Mouse (Mus musculus) cortical plate, adult 2 months (tissue): ENCODE data around the gene Fthl17f. TPM values are rescaled to one million over a fixed set of nuclear protein-coding genes. Genes with fewer than 3 reads are reported as not detected.
"Not testable (repeated sequence)": the region's sequence is repeated elsewhere in the genome, so short reads cannot be mapped to it uniquely, and the experiment has no call there.

Experiments
- H3K27ac ChIP-seq: fragments of 200-500 bp; 2 replicates; pipeline ENCODE4 v1.5.1; 2012; ENCODE audit warnings: low read length, control low read depth, inconsistent platforms; ENCODE audit not compliant: insufficient read depth
- H3K4me1 ChIP-seq: fragments of 200-500 bp; 2 replicates; pipeline ENCODE4 v1.6.1; 2011; ENCODE audit warnings: low read length; ENCODE audit not compliant: control insufficient read depth, insufficient read depth
- H3K4me3 ChIP-seq: fragments of 200-500 bp; 2 replicates; pipeline ENCODE4 v1.5.1; 2011; ENCODE audit warnings: mild to moderate bottlenecking, low read length, control low read depth; ENCODE audit not compliant: insufficient read depth
- CTCF ChIP-seq: fragments of 200-500 bp; IDR thresholded peaks from 2 replicates; pipeline ENCODE4 v1.5.1; 2011; ENCODE audit warnings: mild to moderate bottlenecking, control low read depth, low read length; ENCODE audit not compliant: insufficient read depth; ENCODE audit errors: extremely low read depth
- POLR2A ChIP-seq: fragments of 200-500 bp; IDR thresholded peaks from 2 replicates; pipeline ENCODE4 v1.6.1; 2011; ENCODE audit warnings: mild to moderate bottlenecking, low read length, control low read depth; ENCODE audit not compliant: insufficient read depth; ENCODE audit errors: extremely low read depth
- polyA plus RNA-seq: library from polyadenylated mRNA; depleted of rRNA; stranded (reverse); fragments of >200 nt; gene quantifications from 2 replicates; pipeline ENCODE4 v1.2.3, GENCODE M21; 2012; rRNA removed

The Fthl17f gene
- not detected in 2 replicates for polyA plus RNA-seq

DNA sequence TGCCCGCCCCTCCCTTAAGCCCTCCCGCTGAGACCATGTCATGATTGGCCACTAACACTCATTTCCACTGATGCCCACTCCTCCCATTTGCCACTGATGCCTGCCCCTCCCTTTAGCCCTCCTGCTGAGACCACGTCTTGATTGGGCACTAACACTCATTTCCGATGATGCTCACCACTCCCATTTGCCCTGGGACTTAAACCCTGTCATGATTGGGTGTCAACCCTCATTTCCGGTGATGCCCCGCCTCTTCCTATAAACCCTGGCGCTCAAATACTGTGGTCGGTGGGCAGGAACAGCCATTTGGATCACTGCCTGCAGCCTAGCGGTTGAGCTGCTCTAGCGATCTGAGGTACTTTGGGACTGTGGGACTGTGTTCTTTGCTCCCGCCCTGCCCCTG is at the start of gene Fthl17f:
Fthl17f (plus strand) TSS at position 301 of the 400 bp plus-strand sequence.
- not testable (repeated sequence) for H3K27ac ChIP-seq, H3K4me3 ChIP-seq, H3K4me1 ChIP-seq

DNA sequence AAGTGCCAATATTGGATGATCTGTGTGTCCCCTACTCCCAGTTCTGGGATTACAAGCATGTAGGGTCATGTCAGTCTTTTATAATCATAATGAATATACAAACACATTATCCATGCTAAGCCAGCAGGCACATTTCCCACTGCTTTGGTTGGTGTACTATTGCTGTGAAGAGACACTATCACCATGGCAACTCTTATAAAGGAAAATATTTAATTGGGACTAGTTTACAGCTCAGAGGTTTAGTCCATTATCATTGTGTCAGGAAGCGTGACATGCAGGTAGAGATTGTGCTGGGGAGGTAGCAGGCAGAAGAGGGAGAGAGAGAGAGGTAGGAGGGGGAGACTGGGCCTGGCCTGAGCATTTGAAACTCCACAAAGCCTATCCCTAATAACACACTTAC is 46.7 kb upstream of the Fthl17f start:
- Histone ChIP-seq H3K4me3 (no peak overlapping the region), H3K4me1 (no peaks in the 10 kb centered on the region), H3K27ac (no peak overlapping the region)
- TF ChIP-seq CTCF (no peak), POLR2A (no peak)

DNA sequence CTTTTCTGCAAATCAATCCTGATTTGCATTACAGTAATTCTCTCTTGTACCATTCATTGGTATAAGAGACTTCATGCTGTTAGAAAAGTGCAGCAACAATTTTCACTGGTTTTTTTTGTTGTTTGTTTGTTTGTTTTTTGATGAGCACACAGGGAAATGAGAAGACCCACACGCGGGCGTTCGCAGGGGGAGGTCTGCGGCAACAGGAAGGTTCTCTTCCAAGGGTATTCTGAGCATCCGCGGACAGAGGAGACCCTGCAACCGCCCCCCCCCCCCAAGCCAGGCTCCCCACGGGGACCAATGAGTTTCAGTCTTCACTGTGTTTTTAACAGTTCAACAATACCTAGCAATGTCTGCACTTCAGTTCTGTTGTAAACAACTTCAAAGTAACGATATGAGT is 43.3 kb upstream of the Fthl17f start:
- Histone ChIP-seq H3K4me3 (no peak overlapping the region), H3K27ac (no peak overlapping the region), H3K4me1 (no peaks in the 10 kb centered on the region)
- TF ChIP-seq CTCF = no peak
- TF ChIP-seq POLR2A = no peak

DNA sequence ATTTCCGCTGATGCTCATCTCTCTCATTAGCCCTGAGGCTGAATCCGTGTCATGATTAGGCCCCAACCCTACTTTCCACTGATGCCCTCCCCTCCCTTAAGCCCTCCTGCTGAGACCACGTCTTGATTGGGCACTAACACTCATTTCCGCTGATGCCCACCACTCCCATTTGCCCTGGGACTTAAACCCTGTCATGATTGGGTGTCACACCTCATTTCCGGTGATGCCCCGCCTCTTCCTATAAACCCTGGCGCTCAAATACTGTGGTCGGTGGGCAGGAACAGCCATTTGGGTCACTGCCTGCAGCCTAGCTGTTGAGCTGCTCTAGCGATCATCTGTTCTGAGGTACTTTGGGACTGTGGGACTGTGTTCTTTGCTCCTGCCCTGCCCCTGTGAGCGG is 29.6 kb upstream of the Fthl17f start, which contains the start of gene Fthl17e:
Fthl17e (plus strand) TSS at position 301 of the 400 bp plus-strand sequence.
- H3K4me3 ChIP-seq, H3K27ac ChIP-seq, H3K4me1 ChIP-seq: not testable (repeated sequence)

DNA sequence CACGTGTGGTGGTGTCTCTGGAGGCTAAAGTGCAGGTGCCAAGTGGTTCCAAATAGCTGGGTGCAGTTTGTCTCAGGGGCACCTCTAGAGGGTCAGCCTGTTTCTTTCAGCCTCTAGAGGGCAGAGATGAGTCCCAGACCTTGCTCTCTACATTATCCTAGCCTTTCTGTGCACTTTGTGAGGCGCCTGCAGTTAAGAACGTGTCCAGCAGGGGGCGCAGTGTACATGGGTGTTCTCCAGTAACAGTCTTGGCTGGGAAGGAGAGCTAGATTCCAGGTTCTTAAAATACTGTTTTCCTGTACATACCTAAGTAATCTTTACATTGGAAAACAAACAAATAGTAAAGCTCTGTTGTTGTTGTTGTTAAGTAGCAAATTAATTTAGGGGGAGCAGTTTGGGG is 21.2 kb upstream of the Fthl17f start:
- H3K27ac ChIP-seq, H3K4me3 ChIP-seq, H3K4me1 ChIP-seq: not testable (repeated sequence)

DNA sequence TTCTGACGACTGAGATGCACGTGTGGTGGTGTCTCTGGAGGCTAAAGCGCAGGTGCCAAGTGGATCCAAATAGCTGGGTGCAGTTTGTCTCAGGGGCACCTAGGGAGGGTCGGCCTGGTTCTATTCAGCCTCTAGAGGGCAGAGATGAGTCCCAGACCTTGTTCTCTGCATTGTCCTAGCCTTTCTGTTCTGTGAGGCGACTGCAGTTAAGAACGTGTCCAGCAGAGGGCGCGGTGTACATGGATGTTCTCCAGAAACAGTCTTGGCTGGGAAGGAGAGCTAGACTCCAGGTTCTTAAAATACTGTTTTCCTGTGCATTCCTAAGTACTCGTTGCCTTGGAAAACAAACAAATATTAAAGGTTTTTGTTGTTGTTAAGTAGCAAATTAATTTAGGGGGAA is 1.9 kb upstream of the Fthl17f start:
- H3K4me3 ChIP-seq, H3K27ac ChIP-seq, H3K4me1 ChIP-seq: not testable (repeated sequence)
- peak; percentile 18; the same call in 1 of the 2 replicates for TF ChIP-seq CTCF

DNA sequence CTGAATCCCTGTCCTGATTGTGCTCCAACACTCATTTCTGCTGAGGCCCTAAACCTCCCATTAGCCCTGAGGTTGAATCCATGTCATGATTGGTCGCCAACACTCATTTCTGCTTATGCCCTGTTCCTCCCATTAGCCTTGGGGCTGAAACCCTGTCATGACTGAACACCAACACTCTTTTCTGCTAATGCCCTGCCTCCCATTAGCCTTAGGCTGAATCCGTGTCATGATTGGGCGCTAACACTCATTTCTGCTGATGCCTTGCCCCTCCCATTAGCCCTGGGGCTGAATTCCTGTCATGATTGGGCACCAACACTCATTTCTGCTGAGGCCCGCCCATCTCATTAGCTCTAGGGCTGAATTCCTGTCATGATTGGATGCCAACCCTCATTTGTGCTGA is 714 bp upstream of the Fthl17f start:
- TF ChIP-seq CTCF (no peak), POLR2A (no peak)
- H3K27ac ChIP-seq = no peak overlapping the region
- no peak overlapping the region for H3K4me3 ChIP-seq
- no peaks in the 10 kb centered on the region for H3K4me1 ChIP-seq

DNA sequence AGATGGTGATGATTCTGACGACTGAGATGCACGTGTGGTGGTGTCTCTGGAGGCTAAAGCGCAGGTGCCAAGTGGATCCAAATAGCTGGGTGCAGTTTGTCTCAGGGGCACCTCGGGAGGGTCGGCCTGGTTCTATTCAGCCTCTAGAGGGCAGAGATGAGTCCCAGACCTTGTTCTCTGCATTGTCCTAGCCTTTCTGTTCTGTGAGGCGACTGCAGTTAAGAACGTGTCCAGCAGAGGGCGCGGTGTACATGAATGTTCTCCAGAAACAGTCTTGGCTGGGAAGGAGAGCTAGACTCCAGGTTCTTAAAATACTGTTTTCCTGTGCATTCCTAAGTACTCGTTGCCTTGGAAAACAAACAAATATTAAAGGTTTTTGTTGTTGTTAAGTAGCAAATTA is 14.9 kb downstream of the Fthl17f start:
- peak; percentile 31; the same call in 1 of the 2 replicates for TF ChIP-seq CTCF
- H3K4me3 ChIP-seq, H3K27ac ChIP-seq, H3K4me1 ChIP-seq: not testable (repeated sequence)

DNA sequence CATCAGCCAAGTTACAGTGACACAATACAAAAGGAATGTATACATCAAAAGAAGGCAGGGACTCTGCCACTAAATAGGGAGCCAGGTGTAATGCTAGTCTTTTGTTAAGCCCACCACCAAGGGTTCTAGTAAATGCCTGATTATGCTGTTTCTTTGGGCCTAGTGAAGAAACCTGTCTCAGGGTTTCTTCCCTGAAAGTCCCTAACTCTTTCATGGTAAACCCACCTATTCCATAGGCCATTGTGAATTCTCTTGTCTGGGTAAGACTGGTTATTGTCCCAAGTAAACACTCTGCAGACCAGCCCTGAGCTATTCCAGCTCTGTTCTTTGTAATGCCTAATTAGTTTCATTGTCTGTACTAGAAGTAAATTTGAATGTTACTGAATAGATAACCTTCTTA is 32.3 kb downstream of the Fthl17f start:
- H3K4me3 ChIP-seq, H3K27ac ChIP-seq, H3K4me1 ChIP-seq: not testable (repeated sequence)

DNA sequence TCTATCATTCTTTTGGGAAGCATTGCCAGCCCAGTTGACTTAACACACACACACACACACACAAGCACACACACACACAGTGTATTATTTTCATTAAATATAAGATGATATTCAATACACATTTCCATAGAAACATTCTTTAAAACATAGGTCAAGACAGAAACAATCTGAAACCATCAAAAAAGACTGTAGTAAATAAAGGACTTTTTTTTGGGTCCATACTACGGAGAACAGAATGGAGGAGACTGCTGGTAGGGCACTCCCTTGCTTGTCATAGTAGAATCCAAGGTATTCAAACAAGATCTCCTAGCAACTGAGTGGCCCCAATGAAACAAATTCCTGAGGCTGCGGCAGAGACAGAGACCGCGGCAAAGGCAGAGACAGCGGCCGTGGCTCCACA is 41.4 kb downstream of the Fthl17f start, which contains the start of gene 4930402K13Rik:
4930402K13Rik (plus strand) TSS at position 301 of the 400 bp plus-strand sequence.
- H3K4me3 ChIP-seq = no peak within 1 kb of the TSS
- no peak within 1 kb of the TSS for H3K27ac ChIP-seq
- TF ChIP-seq POLR2A (no peak), CTCF (no peak)
- no peaks in the 10 kb centered on the region for H3K4me1 ChIP-seq

DNA sequence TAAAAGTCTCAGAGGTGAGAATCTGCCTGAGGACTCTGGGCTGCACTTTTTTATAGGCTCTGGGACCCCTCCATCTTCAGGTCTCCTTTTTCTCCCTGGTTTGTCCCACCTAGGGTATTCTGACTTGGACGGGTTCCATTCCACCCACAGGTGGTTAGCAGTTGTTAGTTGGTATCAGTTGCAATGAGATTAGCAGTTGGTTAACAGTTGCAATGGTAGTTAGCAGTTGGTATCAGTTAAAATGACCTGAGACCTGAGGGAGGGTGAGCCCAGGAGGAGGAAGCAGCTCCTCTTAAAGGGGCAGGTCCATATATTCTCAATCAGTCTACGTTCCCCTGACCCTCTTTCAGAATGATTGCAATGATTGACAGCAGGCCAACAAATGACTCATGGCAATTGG is 47.6 kb downstream of the Fthl17f start:
- TF ChIP-seq CTCF (no peak), POLR2A (no peak)
- Histone ChIP-seq H3K27ac (no peak overlapping the region), H3K4me3 (no peak overlapping the region), H3K4me1 (no peaks in the 10 kb centered on the region)

Other genes with a start within 250 kb of the Fthl17f start
- not detected in 2 replicates for gene Gm6592, start 219.0 kb upstream of the Fthl17f start, polyA plus RNA-seq
- gene Gm5751, start 188.8 kb upstream of the Fthl17f start, polyA plus RNA-seq = 0.46 and 0.55 TPM in 2 replicates
- 22.3 and 24.0 TPM in 2 replicates for gene B630019K06Rik, start 170.6 kb upstream of the Fthl17f start, polyA plus RNA-seq
- gene Fthl17b, start 100.0 kb upstream of the Fthl17f start, polyA plus RNA-seq = not detected in 2 replicates
- not detected in 2 replicates for gene Fthl17c, start 86.5 kb upstream of the Fthl17f start, polyA plus RNA-seq
- not detected in 2 replicates for gene Fthl17d, start 76.3 kb upstream of the Fthl17f start, polyA plus RNA-seq
- gene Fthl17e, start 29.5 kb upstream of the Fthl17f start, polyA plus RNA-seq = not detected in 2 replicates
- not detected in 2 replicates for gene 4930402K13Rik, start 41.5 kb downstream of the Fthl17f start, polyA plus RNA-seq
- 1.1 and 1.2 TPM in 2 replicates for gene Lancl3, start 136.9 kb downstream of the Fthl17f start, polyA plus RNA-seq
- gene Gm14862, start 193.9 kb downstream of the Fthl17f start, polyA plus RNA-seq = not detected in 2 replicates
- gene Xk, start 209.7 kb downstream of the Fthl17f start, polyA plus RNA-seq = 8.7 TPM in 2 replicates
- 0.40 and 0.42 TPM in 2 replicates for gene H2al1m, start 220.7 kb downstream of the Fthl17f start, polyA plus RNA-seq